Mouse (Mus musculus): ENCODE results near the gene Bcl2. TPM values are rescaled to one million over a fixed set of nuclear protein-coding genes. Genes with fewer than 3 reads are reported as not detected.

Bcl2 gene
- polyA plus RNA-seq, 1 experiment from 2014 or later, result 11.9 TPM

DNA sequence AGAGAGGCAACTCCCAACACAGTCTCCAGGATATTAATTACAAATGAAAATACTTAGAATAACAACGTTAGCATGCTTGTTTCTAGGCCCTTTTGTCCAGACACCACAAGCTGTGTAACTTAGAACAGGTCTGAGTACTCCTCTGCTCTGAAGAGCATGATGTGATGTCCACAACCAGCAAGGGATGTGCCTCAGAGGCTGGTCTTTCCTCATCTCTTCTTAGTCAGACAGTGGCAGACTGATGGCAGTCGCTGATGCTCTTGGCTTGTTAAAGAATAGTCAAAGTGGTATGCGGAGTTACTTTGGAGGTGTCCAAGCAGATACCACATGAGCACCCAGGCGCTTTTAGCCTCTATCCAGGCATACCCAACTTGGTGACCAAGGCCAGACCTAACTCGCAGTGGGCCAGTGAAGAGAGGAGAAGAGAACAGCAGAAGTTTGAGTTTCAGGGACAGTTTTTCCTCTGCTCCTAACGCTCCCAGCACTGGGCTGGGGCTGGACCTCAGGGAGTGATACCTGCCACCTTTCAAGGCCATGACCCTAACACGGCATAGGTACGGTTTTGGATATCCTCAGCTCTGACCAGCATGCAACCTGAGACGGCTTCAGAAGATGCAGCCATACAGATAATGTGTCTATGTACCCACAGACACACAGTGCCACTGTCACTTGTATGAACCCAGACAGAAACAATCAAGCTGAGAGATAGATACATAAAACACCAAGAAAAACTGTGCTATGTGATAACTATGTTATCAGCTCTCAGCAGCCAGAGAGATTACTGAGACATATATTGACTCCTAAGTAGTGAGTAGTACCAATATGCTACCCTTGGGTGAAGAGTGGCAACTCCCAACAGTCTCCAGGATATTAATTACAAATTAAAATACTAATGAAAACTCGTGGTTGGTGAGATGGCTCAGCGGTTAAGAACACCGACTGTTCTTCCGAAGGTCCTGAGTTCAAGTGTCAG lies 1.3 kb upstream of the Bcl2 start:
- H3K27ac ChIP-seq (ENCODE audit: low read length), result no peak overlapping the region
- no peak overlapping the region for H3K4me2 ChIP-seq (ENCODE audit: low read depth, low read length)
- no peak for ATAC-seq
- no peaks in the 10 kb centered on the region for H3K27me3 ChIP-seq (replicated peaks; ENCODE audit: control insufficient read depth, insufficient read depth, low read length)
- no peak overlapping the region for H3K9ac ChIP-seq (ENCODE audit: low read depth, low read length)
- H3K4me1 ChIP-seq (ENCODE audit: control insufficient read depth, insufficient read depth, low read length), result peaks cover 15% of the 10 kb centered on the region
- no peaks in the 10 kb centered on the region for H3K9me3 ChIP-seq (ENCODE audit: control insufficient read depth, low read length)
- H3K4me3 ChIP-seq (ENCODE audit: low read length), result no peak overlapping the region
- H3K36me3 ChIP-seq (ENCODE audit: control insufficient read depth, insufficient read depth, low read length), result no peaks in the 10 kb centered on the region
- 82% methylated on average over 13 of the region's 13 CpGs for WGBS

DNA sequence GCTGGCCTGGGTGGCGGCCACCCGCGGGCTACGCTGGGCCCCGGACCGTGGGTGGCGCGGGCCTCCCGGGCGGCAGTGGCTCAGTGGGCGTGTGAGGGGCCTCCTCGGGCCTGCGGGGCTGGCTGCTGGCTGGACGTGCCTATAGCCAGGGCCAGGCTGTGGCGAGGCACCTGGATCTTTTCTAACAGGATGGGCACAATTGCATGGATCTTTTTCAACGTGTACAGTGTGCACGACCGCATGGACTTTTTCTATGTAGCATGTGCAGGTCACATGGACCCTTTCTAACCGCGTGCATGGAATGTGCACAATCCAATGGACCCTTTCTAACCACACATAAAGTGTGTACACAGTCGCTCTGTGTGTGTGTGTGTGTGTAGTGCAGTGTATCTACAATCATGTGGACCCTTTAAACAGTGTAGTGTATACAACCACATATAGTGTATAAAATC lies 482 bp upstream of the Bcl2 start:
- peak overlapping the region; percentile 92 for H3K27ac ChIP-seq (ENCODE audit: low read length)
- H3K4me2 ChIP-seq (ENCODE audit: low read depth, low read length), result peak overlapping the region; percentile 96
- no peaks in the 10 kb centered on the region for H3K36me3 ChIP-seq (ENCODE audit: control insufficient read depth, insufficient read depth, low read length)
- H3K9ac ChIP-seq (ENCODE audit: low read depth, low read length), result peak overlapping the region; percentile 93
- H3K9me3 ChIP-seq (ENCODE audit: control insufficient read depth, low read length), result no peaks in the 10 kb centered on the region
- peak overlapping the region; percentile 75 for H3K4me3 ChIP-seq (ENCODE audit: low read length)
- WGBS, result 3% methylated on average over 21 of the region's 21 CpGs
- peaks cover 17% of the 10 kb centered on the region for H3K4me1 ChIP-seq (ENCODE audit: control insufficient read depth, insufficient read depth, low read length)
- no peak for ATAC-seq
- no peaks in the 10 kb centered on the region for H3K27me3 ChIP-seq (replicated peaks; ENCODE audit: control insufficient read depth, insufficient read depth, low read length)

DNA sequence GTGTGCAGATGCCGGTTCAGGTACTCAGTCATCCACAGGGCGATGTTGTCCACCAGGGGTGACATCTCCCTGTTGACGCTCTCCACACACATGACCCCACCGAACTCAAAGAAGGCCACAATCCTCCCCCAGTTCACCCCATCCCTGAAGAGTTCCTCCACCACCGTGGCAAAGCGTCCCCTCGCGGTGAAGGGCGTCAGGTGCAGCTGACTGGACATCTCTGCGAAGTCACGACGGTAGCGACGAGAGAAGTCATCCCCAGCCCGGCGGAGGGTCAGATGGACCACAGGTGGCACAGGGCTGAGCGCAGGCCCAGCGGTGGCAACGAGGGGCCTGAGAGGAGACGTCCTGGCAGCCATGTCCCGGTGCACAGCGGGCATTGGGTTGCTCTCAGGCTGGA lies 1.7 kb downstream of the Bcl2 start:
- no peak for ATAC-seq
- Histone ChIP-seq H3K27ac (ENCODE audit: low read length) (peak overlapping the region; percentile 28; the same call in 1 of the 2 replicates), H3K4me1 (ENCODE audit: control insufficient read depth, insufficient read depth, low read length) (peaks cover 19% of the 10 kb centered on the region)

DNA sequence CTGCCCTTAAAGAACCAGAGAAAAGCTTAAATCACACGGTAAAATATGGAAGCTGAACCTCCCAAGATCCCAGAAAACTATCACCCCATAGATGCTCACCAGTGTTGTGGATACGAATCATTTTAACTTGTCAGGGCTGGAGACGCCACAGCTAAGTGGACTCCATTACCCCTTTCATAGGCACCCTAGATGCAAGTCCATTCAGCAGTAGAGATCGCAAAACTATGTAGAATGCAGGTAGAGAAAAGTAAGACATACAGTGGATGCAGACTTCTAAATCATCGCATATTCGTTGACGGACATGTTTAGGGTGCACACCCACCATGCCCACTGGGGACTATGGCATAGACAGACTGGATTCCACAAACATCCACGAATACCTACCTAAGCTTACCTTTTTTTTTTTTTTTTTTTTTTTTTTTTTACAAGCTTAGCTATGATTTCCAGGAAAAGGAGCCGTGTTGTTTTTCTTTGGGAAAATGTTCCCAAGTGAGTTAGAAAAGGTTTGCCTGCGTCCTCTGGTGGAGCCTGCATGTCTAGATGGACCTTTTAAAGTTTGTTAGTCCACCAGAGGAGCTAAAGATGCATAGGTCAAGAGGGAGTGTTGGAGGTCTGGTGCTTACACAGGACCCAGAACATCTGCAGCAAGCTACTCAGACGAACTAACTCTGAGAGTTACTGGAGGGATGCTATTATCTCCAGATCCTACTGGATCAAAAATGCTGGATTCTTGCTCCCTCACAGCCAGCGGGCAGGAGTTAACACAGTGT lies 2.5 kb downstream of the Bcl2 start:
- Histone ChIP-seq H3K27ac (ENCODE audit: low read length) (no peak overlapping the region), H3K27me3 (replicated peaks; ENCODE audit: control insufficient read depth, insufficient read depth, low read length) (no peaks in the 10 kb centered on the region), H3K9ac (ENCODE audit: low read depth, low read length) (peak overlapping the region; percentile 68), H3K36me3 (ENCODE audit: control insufficient read depth, insufficient read depth, low read length) (no peaks in the 10 kb centered on the region), H3K4me2 (ENCODE audit: low read depth, low read length) (peak overlapping the region; percentile 96), H3K4me1 (ENCODE audit: control insufficient read depth, insufficient read depth, low read length) (peaks cover 19% of the 10 kb centered on the region), H3K9me3 (ENCODE audit: control insufficient read depth, low read length) (no peaks in the 10 kb centered on the region), H3K4me3 (ENCODE audit: low read length) (peak overlapping the region; percentile 75)
- ATAC-seq, result no peak
- 47% methylated on average over 12 of the region's 12 CpGs for WGBS

More for the DNA sequence above, 1.7 kb downstream of the Bcl2 start:
- WGBS, result 7% methylated on average over 22 of the region's 22 CpGs
- Histone ChIP-seq H3K4me3 (ENCODE audit: low read length) (peak overlapping the region; percentile 75), H3K9me3 (ENCODE audit: control insufficient read depth, low read length) (no peaks in the 10 kb centered on the region), H3K9ac (ENCODE audit: low read depth, low read length) (peak overlapping the region; percentile 68), H3K4me2 (ENCODE audit: low read depth, low read length) (peak overlapping the region; percentile 96), H3K27me3 (replicated peaks; ENCODE audit: control insufficient read depth, insufficient read depth, low read length) (no peaks in the 10 kb centered on the region), H3K36me3 (ENCODE audit: control insufficient read depth, insufficient read depth, low read length) (no peaks in the 10 kb centered on the region)

DNA sequence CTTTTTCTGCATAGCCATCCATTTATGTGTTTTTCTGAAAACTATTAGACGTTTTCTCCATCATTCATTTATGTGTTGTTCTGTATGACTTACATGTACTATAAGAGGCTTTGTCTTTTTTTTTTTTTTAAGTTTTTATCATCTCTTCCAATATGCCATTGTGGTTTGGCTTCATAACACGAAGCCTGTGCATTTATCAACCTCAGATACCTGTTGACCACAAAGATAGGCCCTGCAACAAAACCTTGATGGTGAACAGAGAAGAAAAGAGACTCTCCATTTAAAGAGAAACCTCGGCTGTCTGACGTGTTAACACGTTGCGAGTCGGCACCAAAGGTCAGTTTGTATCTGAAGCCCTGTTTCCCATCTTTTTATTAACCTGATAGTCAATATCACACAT lies 3.9 kb downstream of the Bcl2 start:
- Histone ChIP-seq H3K27ac (ENCODE audit: low read length) (no peak overlapping the region), H3K27me3 (replicated peaks; ENCODE audit: control insufficient read depth, insufficient read depth, low read length) (no peaks in the 10 kb centered on the region), H3K4me3 (ENCODE audit: low read length) (no peak overlapping the region; the same call in 1 of the 2 replicates), H3K9ac (ENCODE audit: low read depth, low read length) (no peak overlapping the region), H3K9me3 (ENCODE audit: control insufficient read depth, low read length) (no peaks in the 10 kb centered on the region), H3K36me3 (ENCODE audit: control insufficient read depth, insufficient read depth, low read length) (no peaks in the 10 kb centered on the region), H3K4me2 (ENCODE audit: low read depth, low read length) (no peak overlapping the region), H3K4me1 (ENCODE audit: control insufficient read depth, insufficient read depth, low read length) (peaks cover 19% of the 10 kb centered on the region)
- no peak for ATAC-seq
- WGBS, result 72% methylated on average over 7 of the region's 7 CpGs

DNA sequence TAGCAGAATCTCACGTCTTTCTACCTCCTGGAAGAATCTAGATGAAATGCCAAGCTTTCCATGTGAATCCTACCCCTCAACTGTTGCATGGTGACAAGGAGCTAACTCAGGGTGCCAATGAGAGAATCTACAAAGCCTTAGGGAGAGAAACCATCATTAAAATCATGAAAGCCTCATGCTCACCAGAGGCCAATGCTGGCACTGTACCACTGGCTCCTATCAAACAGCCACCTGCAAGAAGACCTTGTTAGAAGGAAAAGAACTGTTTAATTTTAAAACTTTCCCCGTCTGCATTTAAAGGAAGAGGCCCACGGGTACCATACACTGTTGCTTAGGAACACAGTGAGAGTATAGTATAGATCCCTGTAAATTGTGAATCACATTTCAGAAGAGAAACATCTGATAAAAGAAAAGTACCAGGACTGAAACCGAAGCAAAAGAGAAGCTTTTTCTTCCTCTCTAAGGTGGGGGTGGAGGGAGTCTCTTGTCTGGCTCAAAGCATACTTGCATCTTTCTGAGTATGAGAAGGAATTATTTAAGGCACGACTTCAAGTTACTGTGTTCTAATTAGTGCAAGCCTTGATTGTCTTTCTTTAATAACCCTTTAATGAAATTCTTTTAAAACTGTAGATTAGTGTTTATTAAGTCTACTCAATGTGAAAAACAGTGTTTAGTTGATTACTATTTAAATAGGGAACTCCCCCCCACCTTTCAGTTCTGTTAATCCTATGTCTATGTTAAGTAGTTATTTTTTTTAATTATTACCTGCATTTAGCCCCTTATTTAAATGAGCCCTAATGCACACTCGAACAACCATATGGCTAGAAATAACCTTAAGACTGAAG lies 6.8 kb downstream of the Bcl2 start:
- Histone ChIP-seq H3K4me2 (ENCODE audit: low read depth, low read length) (no peak overlapping the region), H3K36me3 (ENCODE audit: control insufficient read depth, insufficient read depth, low read length) (no peaks in the 10 kb centered on the region; the same call in 1 of the 2 replicates), H3K27ac (ENCODE audit: low read length) (no peak overlapping the region), H3K9ac (ENCODE audit: low read depth, low read length) (no peak overlapping the region), H3K4me3 (ENCODE audit: low read length) (no peak overlapping the region), H3K27me3 (replicated peaks; ENCODE audit: control insufficient read depth, insufficient read depth, low read length) (no peaks in the 10 kb centered on the region), H3K4me1 (ENCODE audit: control insufficient read depth, insufficient read depth, low read length) (peaks cover 21% of the 10 kb centered on the region), H3K9me3 (ENCODE audit: control insufficient read depth, low read length) (no peaks in the 10 kb centered on the region)
- 73% methylated on average over 6 of the region's 6 CpGs for WGBS
- no peak for ATAC-seq

DNA sequence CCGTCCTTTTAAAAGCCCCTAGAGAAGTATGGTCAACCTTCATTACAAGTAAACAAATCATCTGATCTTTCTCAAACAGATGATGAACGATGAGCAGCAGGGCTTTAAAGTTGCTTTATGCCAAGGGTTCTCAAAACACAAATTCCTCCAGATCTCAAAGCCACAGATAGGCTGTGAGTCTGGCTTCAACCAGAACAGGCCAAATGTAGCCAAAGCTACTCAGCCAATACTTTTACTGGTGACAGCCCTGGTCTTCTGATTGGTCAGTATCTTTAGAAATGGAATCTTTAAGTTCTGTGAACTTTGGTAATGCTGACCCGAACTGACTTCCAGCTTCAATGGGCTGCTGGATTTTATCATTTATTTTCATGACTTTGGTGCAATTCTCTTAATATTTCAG lies 10.9 kb downstream of the Bcl2 start:
- no peaks in the 10 kb centered on the region for H3K9me3 ChIP-seq (ENCODE audit: control insufficient read depth, low read length)
- ATAC-seq, result no peak
- peaks cover 8% of the 10 kb centered on the region for H3K4me1 ChIP-seq (ENCODE audit: control insufficient read depth, insufficient read depth, low read length)
- no peaks in the 10 kb centered on the region; the same call in 1 of the 2 replicates for H3K36me3 ChIP-seq (ENCODE audit: control insufficient read depth, insufficient read depth, low read length)
- no peak overlapping the region for H3K9ac ChIP-seq (ENCODE audit: low read depth, low read length)
- WGBS, result 44% methylated on average over 3 of the region's 3 CpGs
- no peak overlapping the region for H3K4me3 ChIP-seq (ENCODE audit: low read length)
- H3K4me2 ChIP-seq (ENCODE audit: low read depth, low read length), result no peak overlapping the region
- H3K27ac ChIP-seq (ENCODE audit: low read length), result no peak overlapping the region
- no peaks in the 10 kb centered on the region for H3K27me3 ChIP-seq (replicated peaks; ENCODE audit: control insufficient read depth, insufficient read depth, low read length)

DNA sequence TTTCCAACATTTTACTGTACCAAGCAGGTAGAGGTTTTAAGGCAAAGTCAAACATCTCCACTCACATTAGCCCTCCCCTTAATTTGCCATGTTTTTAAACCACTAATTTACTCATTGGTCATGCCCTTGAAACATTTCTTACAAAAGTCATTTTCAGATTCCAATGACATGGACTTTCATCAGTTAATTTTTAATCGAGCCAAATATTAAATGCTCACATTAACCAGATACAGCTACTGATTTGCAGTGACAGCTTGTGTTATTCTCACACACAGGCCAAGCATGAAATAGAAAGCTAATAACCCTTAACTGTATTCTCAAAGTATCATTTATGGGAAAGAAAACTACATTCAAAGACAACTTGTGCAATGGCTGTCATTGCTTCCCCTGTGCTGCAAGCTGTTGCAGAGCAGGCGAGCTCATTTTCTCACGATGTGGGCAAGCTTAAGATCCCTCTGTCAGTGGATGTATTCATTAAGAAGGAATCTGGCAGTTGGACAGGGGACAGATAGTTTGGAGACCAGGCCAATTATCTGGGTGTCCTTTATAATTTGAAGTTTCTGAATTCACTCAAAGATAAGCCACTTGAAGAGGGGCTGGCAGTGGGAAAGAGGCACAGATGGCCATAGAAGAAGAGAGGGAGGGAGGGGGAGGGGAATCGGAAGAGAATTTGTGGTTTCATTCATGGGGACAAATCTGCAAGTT lies 11.5 kb downstream of the Bcl2 start:
- Histone ChIP-seq H3K4me2 (ENCODE audit: low read depth, low read length) (no peak overlapping the region), H3K9me3 (ENCODE audit: control insufficient read depth, low read length) (no peaks in the 10 kb centered on the region), H3K9ac (ENCODE audit: low read depth, low read length) (no peak overlapping the region), H3K4me3 (ENCODE audit: low read length) (no peak overlapping the region), H3K27ac (ENCODE audit: low read length) (no peak overlapping the region), H3K36me3 (ENCODE audit: control insufficient read depth, insufficient read depth, low read length) (no peaks in the 10 kb centered on the region; the same call in 1 of the 2 replicates), H3K4me1 (ENCODE audit: control insufficient read depth, insufficient read depth, low read length) (peaks cover 6% of the 10 kb centered on the region), H3K27me3 (replicated peaks; ENCODE audit: control insufficient read depth, insufficient read depth, low read length) (no peaks in the 10 kb centered on the region)
- 58% methylated on average over 4 of the region's 4 CpGs for WGBS
- ATAC-seq, result 0 out of 2 replicates have a peak, but pooled peaks have one; percentile 17
